Comparison of ENCODE assay signal across 8 mouse cellular contexts in the genomic region with DNA sequence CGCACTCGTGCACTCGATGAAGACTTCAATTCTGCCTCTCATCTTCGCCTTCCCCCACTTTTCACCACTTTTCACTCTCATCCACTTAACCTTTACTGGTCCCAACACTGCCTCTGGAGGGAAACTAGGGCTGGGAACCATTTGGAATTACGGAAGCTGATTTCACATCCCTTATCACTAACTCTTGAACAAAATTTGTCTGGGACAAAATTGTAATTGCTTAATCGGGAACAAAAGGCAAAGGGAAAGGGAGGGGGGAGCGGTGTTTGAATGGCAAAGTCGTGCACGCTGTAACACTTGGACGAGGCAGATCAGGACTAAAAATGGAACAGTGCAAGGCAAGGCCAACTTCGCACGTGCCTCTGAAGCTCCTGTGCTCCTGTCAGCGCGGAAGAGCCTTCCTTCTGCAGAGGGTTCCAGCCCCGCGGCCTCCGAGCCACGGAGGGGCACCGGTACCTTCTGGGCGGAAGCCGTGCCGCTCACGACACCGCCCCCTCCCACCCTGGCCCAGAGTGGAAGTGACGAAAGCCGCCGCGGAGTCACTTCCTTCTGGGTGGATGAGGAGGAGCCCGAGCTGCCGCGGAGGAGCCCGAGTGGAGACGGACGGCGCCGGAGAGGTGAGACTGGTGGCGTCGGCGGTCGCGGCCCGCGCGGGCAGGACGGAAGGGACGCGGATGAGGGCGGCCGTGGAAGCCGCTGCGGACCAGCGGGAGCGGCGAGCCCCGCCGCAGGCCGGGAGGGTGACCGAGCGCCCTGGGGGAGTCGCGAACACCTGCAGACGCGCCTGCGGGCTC. TPM values are rescaled to one million over a fixed set of nuclear protein-coding genes. Genes with fewer than 3 reads are reported as not detected.
A peak's percentile ranks its signal among the peaks of the same experiment; 100 is the strongest.
DNase-seq lines count a peak whose midpoint lies in the region; ATAC-seq and TF ChIP-seq lines count a peak whose summit lies in the region.

A gene (plus strand): TSS at position 365 of the 794 bp plus-strand sequence.

- peaks cover 32% of the 10 kb centered on the region for H3K36me3 ChIP-seq in embryonic facial prominence, embryonic 10.5 days (replicated peaks)
- peaks cover 26% of the 10 kb centered on the region for H3K36me3 ChIP-seq in intestine, postnatal 0 days (ENCODE audit: control insufficient read depth, insufficient read depth)
- H3K36me3 ChIP-seq in midbrain, embryonic 10.5 days = peaks cover 32% of the 10 kb centered on the region

- peak within 1 kb of the TSS; percentile 98 for H3K4me3 ChIP-seq in embryonic facial prominence, embryonic 10.5 days
- H3K4me3 ChIP-seq in intestine, postnatal 0 days (ENCODE audit: low read depth, low read length) = peak within 1 kb of the TSS; percentile 87
- H3K4me3 ChIP-seq in midbrain, embryonic 10.5 days = peak within 1 kb of the TSS; percentile 99

- no peaks in the 10 kb centered on the region for H3K9me3 ChIP-seq in embryonic facial prominence, embryonic 10.5 days
- no peaks in the 10 kb centered on the region for H3K9me3 ChIP-seq in intestine, postnatal 0 days (ENCODE audit: control insufficient read depth)
- no peaks in the 10 kb centered on the region for H3K9me3 ChIP-seq in midbrain, embryonic 10.5 days (replicated peaks)

- H3K4me1 ChIP-seq in embryonic facial prominence, embryonic 10.5 days = peaks cover 18% of the 10 kb centered on the region
- no peaks in the 10 kb centered on the region; the same call in 1 of the 2 replicates for H3K4me1 ChIP-seq in intestine, postnatal 0 days (replicated peaks; ENCODE audit: control insufficient read depth, insufficient read depth, low read length)
- peaks cover 18% of the 10 kb centered on the region for H3K4me1 ChIP-seq in midbrain, embryonic 10.5 days

- peak; percentile 94 for DNase-seq in adrenal gland, postnatal 14 days
- peak; percentile 92 for DNase-seq in embryonic facial prominence, embryonic 10.5 days (ENCODE audit: low spot score)
- no peak for DNase-seq in gonadal fat pad, adult 2 months (ENCODE audit: low read depth)
- DNase-seq in left cerebral cortex, postnatal 36 days (ENCODE audit: low spot score in 2 of 2) = peak; percentile 89 to 90
- peak; percentile 89 for DNase-seq in midbrain, embryonic 10.5 days (ENCODE audit: low spot score)
- peak; percentile 90 for DNase-seq in right cerebral cortex, postnatal 4 days
- DNase-seq in yolk sac, embryonic 10.5 days (ENCODE audit: low spot score) = peak; percentile 84

- ATAC-seq in intestine, postnatal 0 days = peak; percentile 92

- peak; percentile 39 for TF ChIP-seq CTCF in intestine, postnatal 0 days (IDR thresholded peaks at IDR 0.05; ENCODE audit: low read depth)

- intact Hi-C loops in left cerebral cortex, postnatal 36 days (cut with DNase I) = loop anchor here (5.0 kb wide), 1 partner anchor 37 kb away; no protein-coding TSS in a partner anchor

- peak within 1 kb of the TSS; percentile 94 for H3K27ac ChIP-seq in embryonic facial prominence, embryonic 10.5 days (replicated peaks)
- peak within 1 kb of the TSS; percentile 91 for H3K27ac ChIP-seq in intestine, postnatal 0 days (ENCODE audit: low read depth, low read length)
- H3K27ac ChIP-seq in midbrain, embryonic 10.5 days (replicated peaks) = peak within 1 kb of the TSS; percentile 94

- WGBS in embryonic facial prominence, embryonic 10.5 days = 5% methylated on average over 64 of the region's 64 CpGs
- 6% methylated on average over 54 of the region's 64 CpGs for WGBS in intestine, postnatal 0 days
- WGBS in midbrain, embryonic 10.5 days = 5% methylated on average over 63 of the region's 64 CpGs

- H3K9ac ChIP-seq in intestine, postnatal 0 days (ENCODE audit: low read depth, low read length) = peak within 1 kb of the TSS; percentile 96

- no peaks in the 10 kb centered on the region for H3K27me3 ChIP-seq in embryonic facial prominence, embryonic 10.5 days (replicated peaks; ENCODE audit: low read depth, poor library complexity, severe bottlenecking)
- H3K27me3 ChIP-seq in intestine, postnatal 0 days (replicated peaks; ENCODE audit: control insufficient read depth, insufficient read depth, low read length) = no peaks in the 10 kb centered on the region
- H3K27me3 ChIP-seq in midbrain, embryonic 10.5 days (ENCODE audit: low read depth, poor library complexity, severe bottlenecking) = 0 out of 2 replicates have a peak, but pooled peaks cover 5% of the 10 kb centered on the region

- H3K4me2 ChIP-seq in intestine, postnatal 0 days (replicated peaks; ENCODE audit: low read depth) = peak within 1 kb of the TSS; percentile 76

RNA-seq across cellular contexts. Expression of the gene that starts here (rescaled TPM):
- total RNA-seq in adrenal gland, postnatal 14 days (2021) = 23.4 and 26.2 TPM in 2 replicates
- polyA plus RNA-seq in embryonic facial prominence, embryonic 10.5 days (2016; fragmentation: Nextera tagmentation; extraction: Ambion mirVana) = 11.9 and 14.0 TPM in 2 replicates
- 15.8 and 16.5 TPM in 2 replicates for polyA plus RNA-seq in gonadal fat pad, adult 2 months (2012; rRNA removed)
- 9.5 and 11.2 TPM in 2 replicates for polyA plus RNA-seq in intestine, postnatal 0 days (2015; fragmentation: Nextera tagmentation; extraction: Ambion mirVana)
- 10 to 100 TPM; 21.1 to 22.1 TPM for total RNA-seq in left cerebral cortex, postnatal 36 days (2021)
- polyA plus RNA-seq in midbrain, embryonic 10.5 days (2016; fragmentation: Nextera tagmentation; extraction: Ambion mirVana) = 9.8 and 11.8 TPM in 2 replicates
